In genomic region chr15:50267542-50267941, GRCm38 (mm10) we compare ENCODE assay signal across 16 mouse cellular contexts.
DNase-seq lines count a peak whose midpoint lies in the region; ATAC-seq and TF ChIP-seq lines count a peak whose summit lies in the region.
"Had no signal": no experiment of that assay in that cellular context is flagged by ENCODE, and none has a peak within 500 bp of the region (broad histone marks: within the 10 kb centered on the region; RNA-seq: fewer than 3 reads in every experiment).

No protein-coding gene starts in this region.

- DNase-seq in intestine, embryonic 14.5 days (ENCODE audit: low spot score) = no peak
- peak; percentile 2 for DNase-seq in lung, postnatal 10 days
- DNase-seq in lung, postnatal 25 days (ENCODE audit: low spot score) = no peak
- no peak for DNase-seq in forebrain, postnatal 0 days
- no peak for DNase-seq in thymus, postnatal 4 days
- DNase-seq: cerebellum, adult 8-10 months; heart, postnatal 36 days; midbrain, embryonic 14.5 days; right cerebral cortex, adult 18-20 months had no signal

- no peaks in the 10 kb centered on the region for H3K9me3 ChIP-seq in intestine, embryonic 14.5 days (ENCODE audit: control insufficient read depth, low read length)
- H3K9me3 ChIP-seq in intestine, postnatal 0 days (ENCODE audit: control insufficient read depth) = no peaks in the 10 kb centered on the region
- no peaks in the 10 kb centered on the region for H3K9me3 ChIP-seq in forebrain, postnatal 0 days (ENCODE audit: low read length)
- H3K9me3 ChIP-seq: embryonic facial prominence, embryonic 15.5 days; forebrain, embryonic 12.5 days; heart, embryonic 12.5 days; liver, embryonic 15.5 days had no signal

- TF ChIP-seq POLR2A in embryonic fibroblast, embryonic 13.5 days (IDR thresholded peaks at IDR 0.05; ENCODE audit: low read depth, low read length) = no peak

- no peak overlapping the region for H3K4me3 ChIP-seq in intestine, embryonic 14.5 days (ENCODE audit: low read depth, low read length)
- no peak overlapping the region for H3K4me3 ChIP-seq in intestine, postnatal 0 days (ENCODE audit: low read depth, low read length)
- no peak overlapping the region for H3K4me3 ChIP-seq in embryonic fibroblast, embryonic 13.5 days (ENCODE audit: insufficient read depth, low read length)
- H3K4me3 ChIP-seq in forebrain, postnatal 0 days (ENCODE audit: low read depth, low read length) = no peak overlapping the region
- H3K4me3 ChIP-seq: embryonic facial prominence, embryonic 15.5 days; forebrain, embryonic 12.5 days; heart, embryonic 12.5 days; liver, embryonic 15.5 days had no signal

- H3K9ac ChIP-seq in intestine, embryonic 14.5 days (ENCODE audit: low read length) = no peak overlapping the region
- no peak overlapping the region for H3K9ac ChIP-seq in intestine, postnatal 0 days (ENCODE audit: low read depth, low read length)
- H3K9ac ChIP-seq in forebrain, postnatal 0 days = no peak overlapping the region
- H3K9ac ChIP-seq: embryonic facial prominence, embryonic 15.5 days; forebrain, embryonic 12.5 days; heart, embryonic 12.5 days; liver, embryonic 15.5 days had no signal

- H3K4me2 ChIP-seq in intestine, embryonic 14.5 days (ENCODE audit: low read length) = no peak overlapping the region
- no peak overlapping the region for H3K4me2 ChIP-seq in intestine, postnatal 0 days (replicated peaks; ENCODE audit: low read depth)
- no peak overlapping the region for H3K4me2 ChIP-seq in forebrain, postnatal 0 days (ENCODE audit: low read depth)
- H3K4me2 ChIP-seq: embryonic facial prominence, embryonic 15.5 days; forebrain, embryonic 12.5 days; heart, embryonic 12.5 days; liver, embryonic 15.5 days had no signal

- TF ChIP-seq CTCF in intestine, postnatal 0 days (IDR thresholded peaks at IDR 0.05; ENCODE audit: low read depth) = no peak
- TF ChIP-seq CTCF in embryonic fibroblast, embryonic 13.5 days (IDR thresholded peaks at IDR 0.05; ENCODE audit: borderline replicate concordance, insufficient read depth, low read length) = no peak
- no peak for TF ChIP-seq CTCF in forebrain, postnatal 0 days (IDR thresholded peaks at IDR 0.05; ENCODE audit: low read depth)

- 18% methylated on average over 1 of the region's 1 CpGs for WGBS in intestine, embryonic 14.5 days
- 56% methylated on average over 1 of the region's 1 CpGs for WGBS in intestine, postnatal 0 days
- 57% methylated on average over 1 of the region's 1 CpGs for WGBS in forebrain, postnatal 0 days

- H3K27me3 ChIP-seq in intestine, embryonic 14.5 days (replicated peaks; ENCODE audit: control insufficient read depth, insufficient read depth, low read length) = no peaks in the 10 kb centered on the region
- no peaks in the 10 kb centered on the region for H3K27me3 ChIP-seq in intestine, postnatal 0 days (replicated peaks; ENCODE audit: control insufficient read depth, insufficient read depth, low read length)
- no peaks in the 10 kb centered on the region for H3K27me3 ChIP-seq in forebrain, postnatal 0 days (ENCODE audit: insufficient read depth, low read length)
- H3K27me3 ChIP-seq: embryonic facial prominence, embryonic 15.5 days; forebrain, embryonic 12.5 days; heart, embryonic 12.5 days; liver, embryonic 15.5 days had no signal

- H3K27ac ChIP-seq in intestine, embryonic 14.5 days (ENCODE audit: low read depth) = 0 out of 2 replicates have a peak overlapping the region, but pooled peaks have one; percentile 29
- H3K27ac ChIP-seq in intestine, postnatal 0 days (ENCODE audit: low read depth, low read length) = no peak overlapping the region
- H3K27ac ChIP-seq in embryonic fibroblast, embryonic 13.5 days (ENCODE audit: insufficient read depth, low read length) = peak overlapping the region; percentile 18; the same call in 1 of the 2 replicates
- no peak overlapping the region for H3K27ac ChIP-seq in forebrain, postnatal 0 days (ENCODE audit: low read depth, low read length)
- H3K27ac ChIP-seq: embryonic facial prominence, embryonic 15.5 days; forebrain, embryonic 12.5 days; liver, embryonic 15.5 days had no signal

- ATAC-seq in intestine, embryonic 14.5 days (replicated peaks; ENCODE audit: low FRiP score, low TSS enrichment, low read depth) = no peak
- ATAC-seq in intestine, postnatal 0 days = no peak
- ATAC-seq in forebrain, postnatal 0 days = no peak
- ATAC-seq: CD4-positive, CD25-positive, alpha-beta regulatory T cell, adult 4 months had no signal

- no peaks in the 10 kb centered on the region for H3K36me3 ChIP-seq in intestine, embryonic 14.5 days (ENCODE audit: control insufficient read depth, insufficient read depth, low read length)
- no peaks in the 10 kb centered on the region for H3K36me3 ChIP-seq in intestine, postnatal 0 days (ENCODE audit: control insufficient read depth, insufficient read depth)
- no peaks in the 10 kb centered on the region for H3K36me3 ChIP-seq in forebrain, postnatal 0 days (ENCODE audit: insufficient read depth)
- H3K36me3 ChIP-seq: embryonic facial prominence, embryonic 15.5 days; forebrain, embryonic 12.5 days; heart, embryonic 12.5 days; liver, embryonic 15.5 days had no signal

- peaks cover 6% of the 10 kb centered on the region; the same call in 1 of the 2 replicates for H3K4me1 ChIP-seq in intestine, embryonic 14.5 days (replicated peaks; ENCODE audit: control insufficient read depth, insufficient read depth, low read length)
- H3K4me1 ChIP-seq in intestine, postnatal 0 days (replicated peaks; ENCODE audit: control insufficient read depth, insufficient read depth, low read length) = no peaks in the 10 kb centered on the region
- no peaks in the 10 kb centered on the region for H3K4me1 ChIP-seq in embryonic fibroblast, embryonic 13.5 days (ENCODE audit: control insufficient read depth, insufficient read depth, low read length)
- H3K4me1 ChIP-seq in forebrain, postnatal 0 days (ENCODE audit: insufficient read depth) = no peaks in the 10 kb centered on the region
- H3K4me1 ChIP-seq: embryonic facial prominence, embryonic 15.5 days; forebrain, embryonic 12.5 days; heart, embryonic 12.5 days; liver, embryonic 15.5 days had no signal

Comparison
In these comparisons a context has a peak if more than half of its experiments do, and no peak if none do; other contexts are left out.
1. H3K27ac ChIP-seq: peak in intestine, embryonic 14.5 days (single experiment) and embryonic fibroblast, embryonic 13.5 days (single experiment); none in intestine, postnatal 0 days (single experiment) and forebrain, postnatal 0 days (single experiment).